Mouse (Mus musculus) olfactory bulb, adult 2 months (tissue): ENCODE measurements around the gene Mbtps1. TPM values are rescaled to one million over a fixed set of nuclear protein-coding genes. Genes with fewer than 3 reads are reported as not detected.

Experiments used
- H3K27ac ChIP-seq: fragments of 200-500 bp; 2 replicates; pipeline ENCODE4 v1.5.1; 2012; ENCODE audit warnings: low read depth, low read length; ENCODE audit not compliant: insufficient read depth
- H3K4me1 ChIP-seq: fragments of 200-500 bp; 2 replicates; pipeline ENCODE4 v1.6.1; 2012; ENCODE audit warnings: low read length; ENCODE audit not compliant: control insufficient read depth, insufficient read depth
- H3K4me3 ChIP-seq: fragments of 200-500 bp; 2 replicates; pipeline ENCODE4 v1.5.1; 2012; ENCODE audit warnings: mild to moderate bottlenecking, low read depth, low read length, moderate library complexity; ENCODE audit not compliant: insufficient read depth
- CTCF ChIP-seq: fragments of 200-500 bp; IDR thresholded peaks from 2 replicates; pipeline ENCODE4 v1.5.1; 2012; ENCODE audit warnings: low read depth, mild to moderate bottlenecking, low read length, moderate library complexity; ENCODE audit not compliant: insufficient read depth
- POLR2A ChIP-seq: fragments of 200-500 bp; IDR thresholded peaks from 2 replicates; pipeline ENCODE4 v1.6.1; 2012; ENCODE audit warnings: mild to moderate bottlenecking, low read depth, low read length, moderate library complexity; ENCODE audit not compliant: insufficient read depth
- WGBS: fragments of 180-500 bp; shearing (Covaris S2); methylation state at CpG from one replicate; pipeline ENCODE4 v1.1.7; 2018; 5-methylcytosine and 5-hydroxymethylcytosine counted together
- polyA plus RNA-seq: library from polyadenylated mRNA; stranded (reverse); fragments of >200 nt; gene quantifications from 2 replicates; pipeline ENCODE4 v1.2.4, GENCODE M21; 2012; ENCODE audit warnings: low replicate concordance; ENCODE audit not compliant: missing spikeins, insufficient read depth, insufficient read length

Mbtps1 gene
- polyA plus RNA-seq, 1 experiment = 181 TPM

GRCm38 (mm10) chr8:119516674-119517073, 41.9 kb downstream of the Mbtps1 start:
- TF ChIP-seq POLR2A = no peak
- TF ChIP-seq CTCF = no peak
- Histone ChIP-seq H3K4me1 (no peaks in the 10 kb centered on the region), H3K4me3 (no peak overlapping the region), H3K27ac (no peak overlapping the region)
- WGBS = 36% methylated on average over 5 of the region's 5 CpGs

- TF ChIP-seq POLR2A = no peak
- TF ChIP-seq CTCF = no peak
- Histone ChIP-seq H3K4me3 (no peak overlapping the region), H3K4me1 (no peaks in the 10 kb centered on the region), H3K27ac (no peak overlapping the region)
- 61% methylated on average over 3 of the region's 3 CpGs for WGBS
These were observed 42.8 kb downstream of the Mbtps1 start for GRCm38 (mm10) chr8:119515767-119516166.

GRCm38 (mm10) chr8:119514940-119515339, 43.6 kb downstream of the Mbtps1 start:
- no peaks in the 10 kb centered on the region for H3K4me1 ChIP-seq
- H3K27ac ChIP-seq = no peak overlapping the region
- no peak overlapping the region for H3K4me3 ChIP-seq
- 89% methylated on average over 3 of the region's 3 CpGs for WGBS
- TF ChIP-seq POLR2A = no peak
- no peak for TF ChIP-seq CTCF

GRCm38 (mm10) chr8:119513405-119513804, 45.1 kb downstream of the Mbtps1 start:
- no peak overlapping the region for H3K4me3 ChIP-seq
- H3K27ac ChIP-seq = no peak overlapping the region
- WGBS = 63% methylated on average over 4 of the region's 4 CpGs
- H3K4me1 ChIP-seq = no peaks in the 10 kb centered on the region
- no peak for TF ChIP-seq POLR2A
- no peak for TF ChIP-seq CTCF

- WGBS = 87% methylated on average over 7 of the region's 7 CpGs
- TF ChIP-seq POLR2A (no peak), CTCF (no peak)
- Histone ChIP-seq H3K4me1 (no peaks in the 10 kb centered on the region), H3K4me3 (no peak overlapping the region), H3K27ac (no peak overlapping the region)
These were observed 46.8 kb downstream of the Mbtps1 start for GRCm38 (mm10) chr8:119511722-119512121.

GRCm38 (mm10) chr8:119510471-119510870, 48.1 kb downstream of the Mbtps1 start:
- TF ChIP-seq POLR2A (no peak), CTCF (no peak)
- 80% methylated on average over 9 of the region's 9 CpGs for WGBS
- H3K4me1 ChIP-seq = peaks cover 10% of the 10 kb centered on the region
- no peak overlapping the region for H3K4me3 ChIP-seq
- no peak overlapping the region for H3K27ac ChIP-seq

GRCm38 (mm10) chr8:119506106-119506505, 52.4 kb downstream of the Mbtps1 start:
- TF ChIP-seq POLR2A (no peak), CTCF (no peak)
- 84% methylated on average over 8 of the region's 8 CpGs for WGBS
- no peak overlapping the region for H3K4me3 ChIP-seq
- H3K27ac ChIP-seq = no peak overlapping the region
- peaks cover 48% of the 10 kb centered on the region for H3K4me1 ChIP-seq

GRCm38 (mm10) chr8:119505488-119505887, 53.0 kb downstream of the Mbtps1 start:
- Histone ChIP-seq H3K27ac (no peak overlapping the region), H3K4me3 (no peak overlapping the region), H3K4me1 (peaks cover 51% of the 10 kb centered on the region)
- WGBS = 32% methylated on average over 9 of the region's 9 CpGs
- TF ChIP-seq CTCF = no peak
- TF ChIP-seq POLR2A = no peak

GRCm38 (mm10) chr8:119503191-119503767, 55.3 kb downstream of the Mbtps1 start:
- WGBS = 51% methylated on average over 10 of the region's 10 CpGs
- Histone ChIP-seq H3K4me1 (peaks cover 61% of the 10 kb centered on the region), H3K27ac (no peak overlapping the region), H3K4me3 (no peak overlapping the region)
- TF ChIP-seq CTCF (no peak), POLR2A (no peak)

- TF ChIP-seq CTCF = no peak
- TF ChIP-seq POLR2A = no peak
- peaks cover 66% of the 10 kb centered on the region for H3K4me1 ChIP-seq
- WGBS = 75% methylated on average over 4 of the region's 4 CpGs
- H3K4me3 ChIP-seq = no peak overlapping the region
- no peak overlapping the region for H3K27ac ChIP-seq
These were observed 56.4 kb downstream of the Mbtps1 start for GRCm38 (mm10) chr8:119502111-119502510.
